Mouse (Mus musculus) spleen, adult 2 months (tissue): ENCODE data around the gene Reep1.

ENCODE experiments used
- CTCF ChIP-seq: fragments of 200-500 bp; IDR thresholded peaks from 2 replicates; pipeline ENCODE4 v1.5.1; 2011; ENCODE audit warnings: mild to moderate bottlenecking, inconsistent platforms; ENCODE audit not compliant: insufficient read depth, insufficient read length, insufficient replicate concordance; ENCODE audit errors: extremely low read depth
- POLR2A ChIP-seq: fragments of 200-500 bp; IDR thresholded peaks from 2 replicates; pipeline ENCODE4 v1.6.1; 2011; ENCODE audit warnings: low read depth, low read length, inconsistent platforms

DNA sequence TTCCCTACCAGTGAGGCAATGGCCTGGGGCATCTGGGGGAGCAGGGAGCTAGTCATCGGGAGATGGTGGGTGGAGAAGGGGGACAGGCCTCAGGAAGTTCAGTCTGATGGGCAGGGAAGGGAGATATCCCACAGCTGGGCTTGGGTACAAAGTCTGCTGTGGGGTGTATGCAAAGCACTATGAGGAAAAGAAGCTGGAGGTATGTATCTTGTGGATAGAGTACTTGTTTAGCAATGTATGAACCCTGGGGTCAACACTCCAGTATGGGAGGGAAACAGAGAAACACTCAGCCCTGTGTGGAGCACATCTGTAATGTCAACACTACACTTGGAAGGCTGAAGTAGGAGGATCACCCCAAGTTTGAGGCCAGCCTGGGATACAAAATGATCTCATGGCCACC, 99.4 kb downstream of the Reep1 start:
- TF ChIP-seq CTCF (no peak), POLR2A (no peak)
